Mouse (Mus musculus) testis, adult 2 months (tissue): Measurements from ENCODE around the gene Selenoi.

Experiments
- CTCF ChIP-seq: fragments of 200-500 bp; IDR thresholded peaks from 2 replicates; pipeline ENCODE4 v1.5.1; 2012; ENCODE audit warnings: low read depth, mild to moderate bottlenecking, inconsistent platforms, low read length, moderate library complexity; ENCODE audit not compliant: control insufficient read depth, insufficient read depth, insufficient replicate concordance
- POLR2A ChIP-seq: fragments of 200-500 bp; IDR thresholded peaks from 2 replicates; pipeline ENCODE4 v1.6.1; 2012; ENCODE audit warnings: low read depth, mild to moderate bottlenecking, inconsistent platforms, low read length, moderate library complexity; ENCODE audit not compliant: control insufficient read depth

GRCm38 (mm10) chr5:30270571-30271190 lies 38.3 kb downstream of the Selenoi start:
- no peak for TF ChIP-seq CTCF
- TF ChIP-seq POLR2A: no peak
